ENCODE assay signal across 33 mouse cellular contexts in genomic region chr1:170410402-170411191, GRCm38 (mm10).
A peak's percentile ranks its signal among the peaks of the same experiment; 100 is the strongest.
DNase-seq lines count a peak whose midpoint lies in the region; ATAC-seq and TF ChIP-seq lines count a peak whose summit lies in the region.
"Had no signal": no experiment of that assay in that cellular context is flagged by ENCODE, and none has a peak within 500 bp of the region (broad histone marks: within the 10 kb centered on the region; RNA-seq: fewer than 3 reads in every experiment).

No protein-coding gene starts in this region.

- peak overlapping the region; percentile 67; the same call in 1 of the 2 replicates for H3K27ac ChIP-seq in heart, embryonic 10.5 days
- H3K27ac ChIP-seq in lung, embryonic 16.5 days (ENCODE audit: low read length) = no peak overlapping the region
- H3K27ac ChIP-seq in stomach, embryonic 14.5 days (ENCODE audit: low read length) = no peak overlapping the region
- H3K27ac ChIP-seq in intestine, postnatal 0 days (ENCODE audit: low read depth, low read length) = no peak overlapping the region
- H3K27ac ChIP-seq: embryonic facial prominence, embryonic 10.5 days; embryonic facial prominence, embryonic 15.5 days; hindbrain, embryonic 10.5 days; hindbrain, embryonic 15.5 days; limb, embryonic 10.5 days; limb, embryonic 15.5 days; liver, embryonic 13.5 days; neural tube, embryonic 13.5 days had no signal

- peaks cover 49% of the 10 kb centered on the region for H3K4me1 ChIP-seq in heart, embryonic 10.5 days
- H3K4me1 ChIP-seq in lung, embryonic 16.5 days (replicated peaks; ENCODE audit: control insufficient read depth, insufficient read depth, low read length) = no peaks in the 10 kb centered on the region
- H3K4me1 ChIP-seq in stomach, embryonic 14.5 days (ENCODE audit: control insufficient read depth, insufficient read depth, low read length) = peaks cover 3% of the 10 kb centered on the region; the same call in 1 of the 2 replicates
- H3K4me1 ChIP-seq in intestine, postnatal 0 days (replicated peaks; ENCODE audit: control insufficient read depth, insufficient read depth, low read length) = no peaks in the 10 kb centered on the region
- H3K4me1 ChIP-seq: embryonic facial prominence, embryonic 15.5 days; limb, embryonic 15.5 days; liver, embryonic 13.5 days had no signal

- DNase-seq in heart, embryonic 10.5 days (ENCODE audit: low spot score) = no peak
- DNase-seq in heart, adult 8-10 months (ENCODE audit: low spot score) = no peak
- DNase-seq in lung, postnatal 14 days = no peak
- peak; percentile 64 for DNase-seq in brain, adult 2 months (ENCODE audit: low read depth, low spot score)
- DNase-seq in neural tube, embryonic 10.5 days (ENCODE audit: extremely low spot score, low spot score) = no peak
- DNase-seq: adrenal gland, postnatal 25 days; cerebellum, adult 18-20 months; cerebellum, postnatal 10 days; gastrocnemius, postnatal 10 days; heart, postnatal 10 days; kidney, adult 18-20 months; kidney, postnatal 4 days; liver, embryonic 13.5 days; lung, adult 18-20 months; midbrain, embryonic 14.5 days; right cerebral cortex, postnatal 4 days; thymus, adult 2 months; thymus, postnatal 4 days had no signal

- no peak overlapping the region for H3K4me2 ChIP-seq in lung, embryonic 16.5 days (ENCODE audit: low read depth, low read length)
- no peak overlapping the region; the same call in 1 of the 2 replicates for H3K4me2 ChIP-seq in stomach, embryonic 14.5 days (replicated peaks; ENCODE audit: low read depth, low read length)
- H3K4me2 ChIP-seq in intestine, postnatal 0 days (replicated peaks; ENCODE audit: low read depth) = no peak overlapping the region
- H3K4me2 ChIP-seq: embryonic facial prominence, embryonic 15.5 days; heart, embryonic 12.5 days; hindbrain, embryonic 15.5 days; limb, embryonic 15.5 days; liver, embryonic 13.5 days; neural tube, embryonic 13.5 days had no signal

- no peak overlapping the region for H3K4me3 ChIP-seq in heart, embryonic 10.5 days
- H3K4me3 ChIP-seq in lung, embryonic 16.5 days (ENCODE audit: low read length) = no peak overlapping the region
- H3K4me3 ChIP-seq in stomach, embryonic 14.5 days (ENCODE audit: low read depth, low read length) = no peak overlapping the region
- no peak overlapping the region for H3K4me3 ChIP-seq in intestine, postnatal 0 days (ENCODE audit: low read depth, low read length)
- H3K4me3 ChIP-seq: embryonic facial prominence, embryonic 10.5 days; embryonic facial prominence, embryonic 15.5 days; heart, embryonic 12.5 days; hindbrain, embryonic 10.5 days; hindbrain, embryonic 15.5 days; limb, embryonic 10.5 days; limb, embryonic 15.5 days; liver, embryonic 13.5 days; myocyte; neural tube, embryonic 13.5 days had no signal

- no peaks in the 10 kb centered on the region for H3K36me3 ChIP-seq in heart, embryonic 10.5 days
- no peaks in the 10 kb centered on the region for H3K36me3 ChIP-seq in lung, embryonic 16.5 days (ENCODE audit: control insufficient read depth, insufficient read depth, low read length)
- H3K36me3 ChIP-seq in stomach, embryonic 14.5 days (ENCODE audit: control insufficient read depth, insufficient read depth, low read length) = no peaks in the 10 kb centered on the region
- no peaks in the 10 kb centered on the region for H3K36me3 ChIP-seq in intestine, postnatal 0 days (ENCODE audit: control insufficient read depth, insufficient read depth)
- H3K36me3 ChIP-seq: embryonic facial prominence, embryonic 10.5 days; embryonic facial prominence, embryonic 15.5 days; heart, embryonic 12.5 days; hindbrain, embryonic 10.5 days; hindbrain, embryonic 15.5 days; limb, embryonic 10.5 days; limb, embryonic 15.5 days; liver, embryonic 13.5 days; neural tube, embryonic 13.5 days had no signal

- ATAC-seq in lung, embryonic 16.5 days (ENCODE audit: low read depth) = peak; percentile 64
- ATAC-seq in stomach, embryonic 14.5 days (ENCODE audit: insufficient number of reproducible peaks, insufficient read depth, low FRiP score, low read depth) = peak; percentile 81; the same call in 1 of the 2 replicates
- no peak for ATAC-seq in intestine, postnatal 0 days
- ATAC-seq: CD4-positive, CD25-positive, alpha-beta regulatory T cell, adult 4 months; forebrain, embryonic 16.5 days; inflammation-experienced regulatory T-cells, adult 6 months had no signal

- no peaks in the 10 kb centered on the region for H3K27me3 ChIP-seq in heart, embryonic 10.5 days (ENCODE audit: insufficient read depth, poor library complexity, severe bottlenecking)
- no peaks in the 10 kb centered on the region for H3K27me3 ChIP-seq in lung, embryonic 16.5 days (ENCODE audit: control insufficient read depth, insufficient read depth, low read depth, low read length)
- H3K27me3 ChIP-seq in stomach, embryonic 14.5 days (ENCODE audit: control insufficient read depth, insufficient read depth, low read length) = no peaks in the 10 kb centered on the region
- H3K27me3 ChIP-seq in intestine, postnatal 0 days (replicated peaks; ENCODE audit: control insufficient read depth, insufficient read depth, low read length) = no peaks in the 10 kb centered on the region
- H3K27me3 ChIP-seq: embryonic facial prominence, embryonic 15.5 days; heart, embryonic 12.5 days; hindbrain, embryonic 15.5 days; limb, embryonic 15.5 days; liver, embryonic 13.5 days; neural tube, embryonic 13.5 days had no signal

- H3K9me3 ChIP-seq in heart, embryonic 10.5 days = no peaks in the 10 kb centered on the region
- H3K9me3 ChIP-seq in lung, embryonic 16.5 days (ENCODE audit: control insufficient read depth, low read length) = no peaks in the 10 kb centered on the region
- no peaks in the 10 kb centered on the region for H3K9me3 ChIP-seq in stomach, embryonic 14.5 days (ENCODE audit: control insufficient read depth, low read depth, low read length)
- H3K9me3 ChIP-seq in intestine, postnatal 0 days (ENCODE audit: control insufficient read depth) = no peaks in the 10 kb centered on the region
- H3K9me3 ChIP-seq: embryonic facial prominence, embryonic 10.5 days; embryonic facial prominence, embryonic 15.5 days; heart, embryonic 12.5 days; hindbrain, embryonic 10.5 days; hindbrain, embryonic 15.5 days; limb, embryonic 10.5 days; limb, embryonic 15.5 days; liver, embryonic 13.5 days; neural tube, embryonic 13.5 days had no signal

- H3K9ac ChIP-seq in lung, embryonic 16.5 days (ENCODE audit: low read length) = no peak overlapping the region
- H3K9ac ChIP-seq in stomach, embryonic 14.5 days (replicated peaks; ENCODE audit: low read depth, low read length) = no peak overlapping the region
- H3K9ac ChIP-seq in intestine, postnatal 0 days (ENCODE audit: low read depth, low read length) = no peak overlapping the region
- H3K9ac ChIP-seq: embryonic facial prominence, embryonic 15.5 days; heart, embryonic 12.5 days; hindbrain, embryonic 15.5 days; limb, embryonic 15.5 days; liver, embryonic 13.5 days; neural tube, embryonic 13.5 days had no signal

- TF ChIP-seq CTCF in intestine, postnatal 0 days (IDR thresholded peaks at IDR 0.05; ENCODE audit: low read depth) = no peak

- 78% methylated on average over 8 of the region's 8 CpGs for WGBS in heart, embryonic 10.5 days
- WGBS in lung, embryonic 16.5 days = 79% methylated on average over 8 of the region's 8 CpGs
- 73% methylated on average over 8 of the region's 8 CpGs for WGBS in stomach, embryonic 14.5 days
- WGBS in intestine, postnatal 0 days = 84% methylated on average over 8 of the region's 8 CpGs
